Mouse (Mus musculus) thymus, postnatal 14 days (tissue): ENCODE data around the gene Pmp22.

Experiments used
- DNase-seq: peaks from one replicate; pipeline ENCODE4 v3.0.0; 2021

Gene Pmp22

GRCm38 (mm10) chr11:63129375-63129774, 593 bp downstream of the Pmp22 start:
- DNase-seq = no peak

- DNase-seq = no peak
Measured at GRCm38 (mm10) chr11:63129840-63130239, 1.1 kb downstream of the Pmp22 start.

- DNase-seq = no peak
Measured at GRCm38 (mm10) chr11:63130497-63130896, 1.7 kb downstream of the Pmp22 start.

GRCm38 (mm10) chr11:63131001-63131692, 2.4 kb downstream of the Pmp22 start:
- DNase-seq = no peak

GRCm38 (mm10) chr11:63131693-63132040, 2.9 kb downstream of the Pmp22 start:
- DNase-seq = no peak

- DNase-seq = no peak
Measured at GRCm38 (mm10) chr11:63132151-63132500, 3.3 kb downstream of the Pmp22 start.

GRCm38 (mm10) chr11:63132501-63133435, 4.0 kb downstream of the Pmp22 start:
- no peak for DNase-seq

- DNase-seq = no peak
Measured at GRCm38 (mm10) chr11:63134021-63134420, 5.2 kb downstream of the Pmp22 start.

- DNase-seq = no peak
Measured at GRCm38 (mm10) chr11:63134742-63135482, 6.1 kb downstream of the Pmp22 start.

- DNase-seq = peak; percentile 71
Measured at GRCm38 (mm10) chr11:63135622-63136021, 6.8 kb downstream of the Pmp22 start.

- DNase-seq = no peak
Measured at GRCm38 (mm10) chr11:63136205-63136604, 7.4 kb downstream of the Pmp22 start.

GRCm38 (mm10) chr11:63136836-63137416, 8.1 kb downstream of the Pmp22 start:
- no peak for DNase-seq

- no peak for DNase-seq
Measured at GRCm38 (mm10) chr11:63138739-63139138, 10.0 kb downstream of the Pmp22 start.

GRCm38 (mm10) chr11:63142311-63142710, 13.5 kb downstream of the Pmp22 start:
- no peak for DNase-seq

GRCm38 (mm10) chr11:63142816-63143215, 14.0 kb downstream of the Pmp22 start:
- no peak for DNase-seq

GRCm38 (mm10) chr11:63143486-63143885, 14.7 kb downstream of the Pmp22 start:
- no peak for DNase-seq

GRCm38 (mm10) chr11:63146601-63147000, 17.8 kb downstream of the Pmp22 start:
- DNase-seq = peak; percentile 38

GRCm38 (mm10) chr11:63148276-63148675, 19.5 kb downstream of the Pmp22 start:
- peak; percentile 19 for DNase-seq

- no peak for DNase-seq
Measured at GRCm38 (mm10) chr11:63151857-63152256, 23.1 kb downstream of the Pmp22 start.

- no peak for DNase-seq
Measured at GRCm38 (mm10) chr11:63157117-63157516, 28.3 kb downstream of the Pmp22 start.

GRCm38 (mm10) chr11:63160926-63161325, 32.1 kb downstream of the Pmp22 start:
- no peak for DNase-seq

- DNase-seq = no peak
Measured at GRCm38 (mm10) chr11:63162806-63163205, 34.0 kb downstream of the Pmp22 start.

- DNase-seq = no peak
Measured at GRCm38 (mm10) chr11:63163550-63163949, 34.8 kb downstream of the Pmp22 start.
